Mouse (Mus musculus) embryo, embryonic 10.5 days (tissue): ENCODE results near the gene Alkbh4.
"Not testable (repeated sequence)": the region's sequence is repeated elsewhere in the genome, so short reads cannot be mapped to it uniquely, and the experiment has no call there.

Experiments used
- DNase-seq: peaks from one replicate; pipeline ENCODE4 v3.0.0-alpha.2; 2015; ENCODE audit warnings: low spot score

Alkbh4 gene

DNA sequence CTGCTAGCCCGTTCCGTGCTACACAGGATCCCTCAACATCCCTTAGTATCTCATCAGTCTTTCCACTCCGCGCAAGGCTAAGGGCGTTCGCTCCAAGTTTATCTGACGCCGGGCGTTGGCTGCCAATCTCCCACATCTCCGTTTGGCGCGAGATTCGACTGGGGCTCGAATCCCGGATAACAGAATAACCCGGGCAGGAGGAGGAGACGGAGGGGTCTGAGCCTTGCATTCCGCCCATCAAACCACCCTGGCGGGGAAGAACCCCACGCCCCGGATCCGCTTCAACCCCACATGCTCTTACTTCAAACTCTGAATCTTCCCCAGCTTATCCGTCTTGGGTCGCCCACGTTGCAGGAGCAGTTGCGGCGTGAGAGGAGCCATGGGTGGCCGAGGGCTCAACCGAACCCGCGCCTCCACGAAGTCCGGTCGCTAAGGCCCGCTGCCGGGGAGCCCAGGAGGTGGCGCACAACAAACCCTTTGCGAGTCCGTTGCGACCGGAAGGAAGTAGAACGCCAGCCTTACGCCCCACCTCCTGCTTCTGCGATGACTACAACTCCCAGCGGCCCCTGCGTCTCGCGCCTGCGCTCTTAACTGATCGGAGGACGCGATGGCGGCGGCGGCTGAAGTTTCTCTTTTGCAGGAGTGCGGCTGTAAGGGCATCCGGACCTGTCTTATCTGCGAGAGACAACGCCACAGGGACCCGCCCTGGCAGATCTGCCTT lies at the start of gene Alkbh4, which contains the start of gene Lrwd1:
Gene Alkbh4 (plus strand): TSS at position 576 of the 721 bp plus-strand sequence.
Gene Lrwd1 (minus strand): TSS at position 504 of the 721 bp plus-strand sequence.
- DNase-seq, result peak; percentile 98

DNA sequence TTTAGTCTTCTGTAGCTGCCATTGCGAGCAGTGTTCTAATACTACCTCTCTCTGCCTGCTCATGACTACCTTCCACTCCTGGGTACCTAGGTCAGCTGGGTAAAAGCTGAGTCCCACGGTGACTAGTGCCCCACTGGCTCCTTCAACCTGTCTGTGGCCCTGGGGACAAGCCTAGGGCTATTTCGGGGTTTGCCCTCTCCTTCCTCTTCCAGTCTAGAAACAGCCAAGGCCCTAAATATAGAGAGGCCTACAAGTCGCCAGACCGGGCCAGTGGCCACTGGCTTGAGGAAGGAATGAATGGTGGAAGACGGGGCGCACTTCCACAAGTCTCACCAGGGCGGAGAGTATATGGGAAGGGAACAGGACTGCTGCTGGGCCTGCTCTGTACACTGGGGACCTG lies 49.7 kb upstream of the Alkbh4 start:
- no peak for DNase-seq

DNA sequence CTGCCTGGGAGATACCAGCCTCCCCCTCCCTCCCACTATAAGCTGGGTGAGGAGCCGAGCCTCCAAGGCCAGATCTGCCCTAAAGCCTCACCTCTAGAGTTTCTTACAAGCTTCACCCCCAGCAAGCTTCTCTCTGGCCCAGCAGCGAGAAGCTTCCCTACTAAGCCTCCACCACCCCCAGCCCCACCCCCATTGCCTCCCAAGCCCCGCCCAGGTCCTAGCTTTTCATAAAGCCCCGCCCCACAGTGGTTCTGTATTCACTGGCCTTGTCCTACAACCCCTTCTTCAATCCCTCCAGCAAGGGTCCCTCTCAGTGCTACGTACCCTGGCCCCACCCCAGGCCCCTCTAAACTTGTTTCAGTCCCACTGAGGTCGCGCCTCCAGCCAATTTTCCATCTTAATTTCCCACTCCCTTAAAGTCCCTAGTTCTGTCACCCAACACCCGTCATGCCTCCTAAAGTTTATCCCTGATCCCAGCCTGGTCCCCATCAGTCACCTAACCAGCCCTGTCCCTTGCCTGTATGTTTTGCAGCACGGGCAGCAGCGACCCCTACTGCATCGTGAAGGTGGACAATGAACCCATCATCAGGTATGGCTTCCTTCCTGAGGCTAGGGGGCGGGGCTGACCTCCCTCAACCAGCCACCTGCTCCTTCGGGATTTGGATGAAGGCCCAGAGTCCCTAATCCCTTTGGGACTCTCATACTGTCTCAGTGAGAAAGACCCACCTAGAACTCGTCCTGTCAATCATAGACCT lies 46.9 kb upstream of the Alkbh4 start:
- no peak for DNase-seq

DNA sequence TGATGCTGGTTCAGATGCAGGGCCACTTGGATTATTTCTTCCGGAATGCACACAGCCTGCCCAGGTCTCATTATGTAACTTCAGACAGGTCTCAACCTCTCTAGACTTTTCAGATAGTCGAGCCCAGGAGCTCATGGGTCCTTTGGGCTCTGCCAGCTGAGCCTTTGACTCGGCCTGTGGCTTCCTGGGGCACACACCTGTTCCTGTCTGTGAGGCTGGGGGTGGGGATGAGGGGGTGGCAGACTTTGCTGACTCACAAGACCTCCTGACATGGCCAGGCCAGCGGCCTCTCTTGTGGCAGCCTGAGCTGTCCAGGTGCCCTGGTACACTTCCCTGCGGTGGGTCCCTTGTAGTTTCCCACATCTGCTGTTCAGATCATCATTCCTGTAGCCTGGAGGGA lies 44.0 kb upstream of the Alkbh4 start:
- DNase-seq, result no peak

DNA sequence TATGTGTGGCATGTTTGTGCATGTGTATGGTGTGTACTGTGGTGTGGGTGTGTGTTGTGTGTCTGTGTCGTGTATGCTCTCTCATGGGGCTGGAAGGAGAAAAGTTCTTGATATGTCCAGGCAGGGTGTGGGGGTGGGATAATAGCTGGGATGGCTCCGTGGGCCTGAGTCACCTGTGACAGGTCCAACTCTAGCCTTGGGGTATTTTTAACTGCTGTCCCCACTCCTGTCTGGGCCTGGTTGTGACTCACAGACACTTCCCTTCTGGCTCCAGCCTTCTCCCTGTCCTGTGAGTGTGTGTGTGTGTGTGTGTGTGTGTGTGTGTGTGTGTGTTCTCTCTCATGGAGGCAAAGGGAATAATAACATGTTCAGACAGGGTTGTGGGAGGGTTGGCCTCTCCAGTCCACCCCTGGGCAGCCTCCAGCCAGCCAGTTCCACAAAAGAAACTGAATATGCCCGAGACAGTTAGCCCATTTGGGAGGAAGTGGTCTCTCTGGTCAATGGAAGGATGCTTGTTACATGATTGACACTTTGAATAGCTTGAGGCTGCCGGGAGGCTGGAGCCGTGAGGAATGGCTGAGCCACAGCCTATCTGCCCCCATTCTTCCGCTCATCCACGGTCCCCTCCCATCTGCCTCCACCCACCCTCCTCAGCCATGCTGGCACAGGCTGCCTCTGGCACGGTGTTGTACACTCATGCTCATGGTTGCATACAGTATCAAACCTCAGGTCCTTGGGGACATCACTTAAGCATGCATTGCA lies 41.5 kb upstream of the Alkbh4 start:
- DNase-seq, result no peak

DNA sequence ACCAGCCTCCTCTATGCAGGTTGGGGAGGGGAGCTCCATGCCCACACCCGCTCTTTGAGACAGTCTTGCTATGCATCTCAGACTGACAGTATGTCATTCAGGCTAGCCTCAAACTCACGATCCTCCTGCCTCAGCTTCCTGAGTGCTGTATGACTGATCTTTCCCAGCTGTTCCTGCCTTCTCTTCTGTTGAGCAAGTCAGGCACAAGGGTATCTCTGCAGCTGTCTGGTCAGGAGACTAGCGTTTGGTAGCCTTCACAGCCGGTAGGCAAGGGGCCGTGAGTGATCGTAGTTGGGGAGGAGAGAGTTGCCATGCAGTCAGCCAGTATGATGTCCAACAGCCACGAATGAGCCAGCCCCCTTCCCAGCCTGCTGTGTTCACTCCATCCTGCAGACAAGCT lies 40.9 kb upstream of the Alkbh4 start:
- no peak for DNase-seq

DNA sequence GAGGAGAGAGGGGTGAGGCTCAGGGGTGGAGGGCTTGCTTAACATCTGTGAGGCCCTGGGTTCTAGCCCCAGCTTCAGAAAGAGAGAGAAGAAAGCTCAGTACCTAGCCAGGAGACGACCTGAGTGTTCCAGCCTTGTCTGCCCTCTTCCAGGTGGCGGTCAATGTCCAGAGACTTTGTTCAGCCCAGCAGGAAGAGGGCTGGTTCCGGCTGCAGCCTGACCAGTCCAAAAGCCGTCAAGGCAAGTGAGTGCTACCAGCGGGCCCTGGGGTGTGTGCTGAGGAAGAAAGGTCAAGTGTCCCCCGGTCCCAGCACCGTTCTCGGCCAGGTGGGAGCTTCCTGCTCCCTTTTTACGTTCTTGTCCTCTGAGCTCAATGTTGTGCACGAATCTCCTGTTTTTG lies 37.4 kb upstream of the Alkbh4 start:
- no peak for DNase-seq

DNA sequence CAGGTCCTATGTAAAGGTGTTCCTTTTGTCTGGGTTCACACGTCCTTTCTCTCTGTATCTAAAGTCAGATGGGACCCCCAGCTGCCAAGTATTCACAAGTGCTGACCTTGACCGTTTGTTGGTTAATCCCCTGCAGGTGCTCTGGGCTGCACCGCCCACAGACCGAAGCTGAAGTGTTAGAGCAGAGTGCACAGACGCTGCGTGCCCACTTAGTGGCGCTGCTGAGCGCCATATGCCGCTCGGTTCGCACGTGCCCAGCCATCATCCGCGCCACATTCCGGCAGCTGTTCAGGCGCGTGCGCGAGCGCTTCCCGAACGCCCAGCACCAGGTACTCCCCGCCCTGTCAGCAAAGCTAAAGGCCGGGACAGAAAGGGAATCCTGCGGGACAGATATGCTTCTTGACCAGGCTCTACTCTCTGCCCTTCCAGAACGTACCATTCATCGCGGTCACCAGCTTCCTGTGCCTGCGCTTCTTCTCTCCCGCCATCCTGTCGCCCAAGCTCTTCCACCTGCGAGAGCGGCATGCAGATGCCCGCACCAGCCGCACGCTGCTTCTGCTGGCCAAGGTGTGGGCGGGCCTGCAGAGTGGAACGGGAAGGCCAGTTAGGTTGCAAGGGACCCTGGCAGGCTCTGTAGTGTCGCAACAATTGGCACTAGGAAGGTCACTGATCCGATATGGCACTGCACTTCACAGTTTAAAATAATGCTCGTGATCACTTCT lies 33.7 kb upstream of the Alkbh4 start:
- peak; percentile 86 for DNase-seq

DNA sequence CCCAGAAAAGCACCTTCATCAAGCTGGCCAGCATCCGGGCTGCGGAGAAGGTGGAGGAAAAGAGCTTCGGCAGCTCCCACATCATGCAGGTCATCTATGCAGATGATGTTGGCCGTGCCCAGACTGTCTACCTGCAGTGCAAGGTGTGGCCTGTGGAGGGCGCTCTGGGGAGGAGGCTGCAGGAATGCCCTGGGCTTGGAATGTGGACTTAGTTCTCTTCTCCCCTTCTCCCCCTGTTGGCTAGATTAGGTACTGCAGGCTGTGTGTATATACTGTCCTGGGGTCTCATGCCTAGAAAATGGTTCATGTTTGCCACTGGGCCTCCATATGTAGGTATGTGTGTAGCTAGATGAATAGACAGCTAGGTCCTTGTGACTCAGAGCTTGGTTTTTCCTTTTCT lies 31.4 kb upstream of the Alkbh4 start:
- peak; percentile 40 for DNase-seq

DNA sequence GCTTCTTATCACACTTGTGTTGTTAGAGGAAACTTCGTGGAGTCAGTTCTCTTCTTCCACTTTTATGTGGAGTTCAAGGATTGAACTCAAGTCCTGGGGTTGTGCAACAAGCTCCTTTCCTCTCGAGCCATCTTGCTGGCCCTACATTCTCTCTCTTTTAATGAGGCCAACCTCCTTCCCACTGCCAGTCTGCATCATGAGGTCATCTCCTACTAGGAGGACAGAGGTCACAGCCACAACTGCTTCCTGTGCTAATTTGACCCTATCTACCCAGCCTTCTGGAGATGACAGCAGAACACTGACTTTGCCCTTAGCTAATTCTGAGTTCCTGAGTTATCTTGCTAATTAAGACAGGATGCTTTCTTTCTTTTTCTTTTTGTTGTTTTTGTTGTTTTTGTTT lies 27.5 kb upstream of the Alkbh4 start:
- no peak for DNase-seq

DNA sequence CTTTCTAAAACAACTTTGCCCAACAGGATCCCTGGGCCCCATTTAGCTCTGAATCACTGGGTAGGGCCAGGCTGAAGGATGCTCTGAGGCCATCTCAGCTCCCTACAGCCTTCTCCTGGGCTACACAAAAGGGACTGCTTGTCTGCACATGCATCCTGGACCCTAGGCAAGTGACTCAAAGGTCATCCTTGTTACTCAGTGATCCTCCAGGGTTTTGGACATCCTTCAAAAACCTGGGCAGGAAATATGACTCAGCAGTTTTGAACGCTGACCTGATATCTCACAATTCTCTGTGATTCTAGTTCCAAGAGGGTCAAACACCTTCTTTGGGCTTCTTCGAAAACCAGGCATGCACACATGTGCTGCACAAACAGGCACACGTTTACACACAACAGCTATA lies 26.9 kb upstream of the Alkbh4 start:
- DNase-seq, result no peak

DNA sequence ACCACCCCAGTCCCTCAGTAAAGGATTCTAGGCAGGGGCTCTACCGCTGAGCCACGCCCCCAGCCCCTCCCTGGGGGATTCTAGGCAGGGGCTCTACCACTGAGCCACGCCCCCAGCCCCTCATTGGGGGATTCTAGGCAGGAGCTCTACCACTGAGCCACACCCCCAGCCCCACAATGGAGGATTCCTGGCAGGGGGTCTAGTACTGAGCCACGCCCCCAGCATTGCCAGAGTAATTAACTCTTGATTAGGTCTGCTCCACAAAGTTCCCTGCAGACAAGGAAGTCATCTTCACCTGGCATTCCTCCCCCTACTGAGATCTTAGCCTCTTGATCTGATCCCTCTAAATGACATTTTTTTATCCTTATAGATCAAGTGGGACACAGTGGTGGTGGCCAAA lies 22.4 kb upstream of the Alkbh4 start:
- DNase-seq, result not testable (repeated sequence)

DNA sequence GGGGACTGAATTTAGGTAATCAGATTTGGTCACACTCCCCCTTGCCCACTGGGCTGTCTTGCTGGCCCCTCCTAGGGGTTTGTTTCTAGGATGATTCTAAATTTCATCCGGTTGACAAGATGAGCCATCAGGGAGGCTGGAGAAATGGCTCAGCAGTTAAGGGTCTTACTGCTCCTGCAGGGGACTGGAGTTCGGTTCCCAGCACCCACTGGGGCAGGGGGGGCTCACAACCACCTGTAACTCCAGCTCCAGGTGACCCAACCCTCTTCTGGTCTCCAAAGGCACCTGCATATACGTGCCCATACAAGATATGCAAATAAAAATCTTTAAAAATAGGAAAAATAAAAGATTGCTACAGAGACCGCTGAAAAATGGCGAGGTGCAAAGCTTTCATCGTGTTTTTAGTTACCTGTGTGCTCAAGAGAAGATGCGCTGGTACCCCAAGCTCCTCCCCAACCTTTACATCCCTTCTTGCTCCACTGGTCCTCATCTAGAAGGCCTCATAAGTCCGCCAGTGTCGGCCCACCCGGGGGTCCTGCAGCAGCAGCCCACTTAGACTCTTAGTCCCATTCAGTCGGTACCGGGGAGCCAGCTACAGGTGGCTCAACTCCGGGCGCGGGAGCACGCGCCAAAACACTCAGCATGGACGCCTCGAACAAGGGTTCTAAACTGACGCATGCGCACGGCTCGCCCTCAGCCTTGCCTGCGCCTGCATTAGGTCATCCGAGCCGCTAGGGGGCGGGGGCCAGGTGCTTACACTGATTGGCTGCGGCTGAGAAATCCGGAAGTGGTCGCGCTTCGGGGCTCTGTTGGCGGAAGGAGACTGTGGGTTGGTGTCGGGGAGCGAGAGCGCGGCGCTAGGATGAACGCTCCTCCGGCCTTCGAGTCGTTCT lies 19.8 kb upstream of the Alkbh4 start, which contains the start of gene Polr2j:
Gene Polr2j (plus strand): TSS at position 741 of the 893 bp plus-strand sequence.
- peak; percentile 99 for DNase-seq

DNA sequence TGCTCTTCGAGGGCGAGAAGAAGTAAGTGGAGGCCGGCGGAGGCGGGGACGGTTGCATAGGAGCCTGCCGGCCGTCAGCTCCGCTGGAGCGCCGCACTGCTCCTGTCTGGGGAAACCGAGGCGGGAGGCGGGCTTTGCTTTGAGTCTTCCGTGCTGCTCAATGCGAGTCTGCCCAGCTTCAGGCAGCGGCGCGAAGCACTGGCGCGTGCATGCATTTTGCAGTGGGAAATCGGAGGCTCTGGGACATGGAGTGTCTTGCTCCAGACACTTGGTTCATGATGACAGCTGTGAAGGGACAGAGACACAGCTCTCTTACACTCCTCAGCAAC lies 19.2 kb upstream of the Alkbh4 start:
- DNase-seq, result no peak

DNA sequence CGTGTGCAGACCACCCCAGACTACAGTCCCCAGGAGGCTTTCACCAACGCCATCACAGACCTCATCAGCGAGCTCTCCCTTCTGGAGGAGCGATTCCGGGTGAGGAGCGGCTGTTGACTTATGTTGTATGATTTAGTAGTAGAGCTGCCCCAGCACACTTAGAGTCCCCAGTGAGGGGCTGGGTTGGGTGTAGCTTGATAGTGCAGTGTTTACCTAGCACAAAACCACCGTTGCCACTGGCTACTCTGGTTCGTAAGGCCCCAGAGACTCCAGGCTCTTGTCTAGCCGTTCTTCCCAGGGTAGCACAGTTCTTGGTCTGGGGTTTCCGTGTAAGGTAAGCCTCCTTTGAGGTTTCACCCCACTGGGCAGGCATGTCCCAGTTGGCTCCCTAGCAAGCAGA lies 13.8 kb upstream of the Alkbh4 start:
- DNase-seq, result no peak

DNA sequence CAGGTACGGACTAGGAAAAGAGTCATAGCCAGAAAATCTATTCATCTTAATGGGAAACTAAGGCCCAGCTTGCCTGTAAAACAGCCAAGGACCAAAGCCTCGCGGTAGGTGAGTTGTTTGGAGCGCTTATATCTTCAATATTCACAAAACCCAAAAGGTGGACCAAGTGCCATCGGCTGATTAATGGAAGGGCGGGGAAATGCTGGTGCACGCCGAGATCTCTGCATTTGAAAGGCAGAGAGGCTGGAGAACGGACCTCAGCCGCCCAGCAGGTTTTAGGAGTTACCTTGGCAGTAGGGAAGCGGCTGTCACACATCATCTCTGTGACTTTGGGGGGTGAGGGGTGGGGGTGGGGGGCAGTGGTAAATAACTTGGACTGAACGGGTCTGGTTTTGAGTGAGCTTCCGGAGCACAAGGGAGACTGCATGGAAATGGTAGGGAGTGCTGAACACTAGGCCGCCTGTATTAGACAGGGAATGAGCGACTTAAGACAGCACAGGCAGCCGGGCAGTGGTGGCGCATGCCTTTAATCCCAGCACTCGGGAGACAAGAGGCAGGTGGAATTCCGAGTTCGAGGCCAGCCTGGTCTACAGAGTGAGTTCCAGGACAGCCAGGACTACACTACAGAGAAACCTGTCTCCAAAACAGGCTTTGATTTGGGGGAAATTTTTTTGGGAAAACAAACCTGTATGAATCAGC lies 495 bp downstream of the Alkbh4 start:
- peak; percentile 15 for DNase-seq

DNA sequence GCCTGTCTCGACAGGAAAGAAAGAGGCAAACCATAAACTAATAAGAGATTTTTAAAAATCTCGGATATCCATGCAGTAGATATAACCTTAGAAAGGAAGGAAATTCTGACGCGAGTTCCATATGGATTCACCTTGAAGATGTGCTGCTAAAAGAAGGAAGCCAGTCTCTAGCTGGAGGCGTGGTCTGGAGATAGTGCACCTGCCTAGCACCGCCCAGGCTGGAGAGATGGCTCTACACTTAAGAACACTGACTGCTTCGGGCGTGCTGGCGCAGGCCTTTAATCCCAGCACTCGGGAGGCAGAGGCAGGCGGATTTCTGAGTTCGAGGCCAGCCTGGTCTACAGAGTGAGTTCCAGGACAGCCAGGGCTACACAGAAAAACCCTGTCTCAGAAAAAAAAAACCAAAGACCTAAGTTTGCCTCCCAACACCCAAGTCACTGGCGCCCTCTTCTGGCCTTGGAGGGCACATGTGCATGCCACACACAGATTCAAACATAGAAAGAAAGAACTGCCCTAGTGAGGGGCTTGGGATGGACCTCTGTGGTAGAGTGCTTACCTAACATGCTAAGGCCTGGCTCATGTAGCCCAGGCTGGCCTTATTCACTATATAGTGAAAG lies 1.8 kb downstream of the Alkbh4 start:
- peak; percentile 79 for DNase-seq

DNA sequence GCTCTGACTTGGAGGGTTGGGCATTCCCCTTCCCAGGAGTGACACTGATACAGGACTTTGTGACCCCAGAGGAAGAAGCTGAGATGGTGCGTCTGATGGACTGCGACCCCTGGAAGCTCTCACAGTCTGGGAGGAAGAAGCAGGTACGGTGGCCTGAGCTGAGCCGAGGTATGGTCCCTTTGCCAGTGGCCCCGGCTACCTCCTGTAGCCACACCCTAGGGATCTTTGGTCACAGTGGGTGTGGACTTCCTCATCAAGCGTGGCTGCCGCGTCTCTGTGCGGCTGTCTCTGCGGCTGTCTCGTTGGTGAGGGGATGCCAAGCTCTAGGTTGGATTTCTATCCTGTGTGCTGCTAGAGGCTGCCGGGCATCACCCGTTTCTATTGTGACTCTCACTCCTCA lies 3.4 kb downstream of the Alkbh4 start:
- DNase-seq, result no peak

DNA sequence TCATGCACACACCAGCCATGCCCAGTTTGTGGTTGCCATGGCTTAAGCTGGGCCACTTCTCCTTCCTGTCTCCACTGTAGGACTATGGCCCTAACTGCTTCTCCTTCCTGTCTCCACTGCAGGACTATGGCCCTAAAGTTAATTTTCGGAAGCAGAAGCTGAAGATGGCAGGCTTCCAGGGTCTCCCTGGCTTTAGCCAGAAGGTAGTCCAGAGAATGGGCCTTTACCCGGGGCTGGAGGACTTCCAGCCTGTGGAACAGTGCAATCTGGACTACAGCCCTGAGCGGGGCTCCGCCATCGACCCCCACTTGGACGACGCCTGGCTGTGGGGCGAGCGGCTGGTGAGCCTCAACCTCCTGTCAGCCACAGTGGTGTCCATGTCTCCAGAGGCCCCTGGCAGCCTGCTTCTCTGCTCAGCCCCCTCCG lies 4.1 kb downstream of the Alkbh4 start:
- DNase-seq, result no peak

DNA sequence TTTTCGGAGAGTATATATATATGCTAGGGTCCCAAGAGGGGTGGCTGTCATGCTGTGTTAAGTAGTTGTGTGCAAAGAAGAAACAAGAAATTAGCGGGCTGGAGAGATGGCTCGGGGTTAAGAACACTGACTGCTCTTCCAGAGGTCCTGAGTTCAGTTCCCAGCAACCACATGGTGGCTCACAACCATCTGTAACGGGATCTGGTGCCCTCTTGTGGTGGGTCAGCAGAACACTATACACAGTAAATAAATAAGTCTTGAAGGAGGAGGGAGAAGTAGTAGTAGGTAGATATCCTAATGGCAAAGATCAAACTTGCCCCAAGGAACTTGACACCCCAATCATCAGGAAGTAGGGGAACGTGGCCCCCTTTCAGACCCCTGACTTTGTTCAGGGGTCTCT lies 6.8 kb downstream of the Alkbh4 start:
- DNase-seq, result no peak
